Mouse (Mus musculus) right cerebral cortex, adult 18-20 months (tissue): ENCODE results near the gene L3mbtl4.

Experiments used
- DNase-seq: peaks from one replicate; pipeline ENCODE4 v3.0.0; 2022; ENCODE audit warnings: mixed read lengths

L3mbtl4 gene

DNA sequence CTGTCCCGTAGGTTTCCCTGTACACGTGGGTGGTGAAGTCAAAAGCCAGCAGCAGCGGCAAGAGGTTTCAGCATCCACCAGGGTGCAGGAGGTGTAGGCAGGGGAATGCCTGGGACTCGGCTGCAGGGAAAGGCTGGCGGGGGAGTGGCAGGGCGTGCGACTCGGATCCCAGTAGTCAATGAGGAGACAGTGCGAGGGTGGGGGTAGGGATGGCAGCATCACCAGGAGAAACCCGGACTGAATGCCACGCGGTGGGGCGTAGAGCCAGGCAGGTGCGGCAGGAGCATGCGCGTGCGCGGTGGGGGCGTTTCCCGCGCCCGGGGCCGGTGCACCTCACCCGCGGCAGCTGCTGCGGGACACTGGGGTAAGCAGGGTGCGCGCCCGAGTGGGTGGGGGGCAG is at the start of gene L3mbtl4:
L3mbtl4 (plus strand) TSS at position 271 of the 400 bp plus-strand sequence.
- peak; percentile 47 for DNase-seq

DNA sequence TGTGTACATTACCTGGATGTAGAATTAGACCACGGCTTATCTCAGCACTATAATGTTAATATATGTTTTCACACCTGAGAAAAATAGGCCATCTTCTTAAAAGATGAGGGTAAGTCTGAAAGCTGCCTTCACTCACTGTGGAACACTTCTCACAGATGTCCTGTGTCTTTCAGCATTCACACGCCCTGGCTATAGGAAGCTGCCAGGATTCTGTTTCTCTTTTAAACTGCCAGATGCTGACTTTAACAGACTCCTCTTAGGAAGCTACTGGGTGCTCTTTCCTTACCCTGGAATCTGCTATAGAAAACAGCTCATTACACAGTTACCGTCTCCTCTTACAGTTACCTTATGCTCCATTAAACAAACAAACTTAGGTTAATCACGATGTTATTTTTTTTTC is 43.1 kb upstream of the L3mbtl4 start:
- peak; percentile 19 for DNase-seq

DNA sequence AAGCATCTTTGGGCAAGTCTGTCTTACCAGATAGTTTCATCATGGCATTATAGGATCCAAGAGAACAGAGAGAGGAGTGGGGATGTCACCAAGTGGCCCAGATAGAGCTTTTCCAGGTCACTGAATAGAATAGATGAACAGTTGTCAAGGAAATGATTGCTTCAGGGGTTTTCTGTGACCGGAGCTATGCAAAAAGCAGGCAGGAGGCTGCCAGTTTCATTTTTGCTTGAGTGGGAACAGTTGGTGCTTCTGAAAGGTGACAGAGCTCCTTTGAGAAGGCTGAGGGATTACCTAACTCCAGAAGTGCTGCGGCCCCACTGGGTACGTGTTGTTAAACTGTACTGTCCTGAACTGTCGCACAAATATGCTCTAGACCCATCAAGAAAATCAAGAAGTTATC is 38.2 kb upstream of the L3mbtl4 start:
- no peak for DNase-seq

DNA sequence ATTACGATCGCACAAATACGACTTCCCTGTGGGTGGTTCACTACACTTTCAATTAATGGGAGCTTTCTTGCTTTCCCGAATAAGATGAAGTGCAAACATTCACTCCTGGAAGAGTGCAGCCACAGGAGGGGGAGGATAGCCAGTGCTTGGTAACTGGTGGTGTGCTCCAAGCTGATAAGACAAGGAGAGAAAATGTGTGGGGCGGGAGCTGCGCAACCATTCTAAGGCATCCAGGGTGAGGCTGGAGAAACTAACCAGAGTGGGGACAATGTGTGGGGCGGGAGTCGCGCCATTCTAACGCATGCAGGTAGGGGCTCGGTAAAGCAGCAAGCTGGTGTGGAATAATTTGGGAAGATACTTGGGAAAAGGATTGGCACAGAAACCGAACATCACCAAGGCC is 36.6 kb upstream of the L3mbtl4 start:
- DNase-seq, result no peak

DNA sequence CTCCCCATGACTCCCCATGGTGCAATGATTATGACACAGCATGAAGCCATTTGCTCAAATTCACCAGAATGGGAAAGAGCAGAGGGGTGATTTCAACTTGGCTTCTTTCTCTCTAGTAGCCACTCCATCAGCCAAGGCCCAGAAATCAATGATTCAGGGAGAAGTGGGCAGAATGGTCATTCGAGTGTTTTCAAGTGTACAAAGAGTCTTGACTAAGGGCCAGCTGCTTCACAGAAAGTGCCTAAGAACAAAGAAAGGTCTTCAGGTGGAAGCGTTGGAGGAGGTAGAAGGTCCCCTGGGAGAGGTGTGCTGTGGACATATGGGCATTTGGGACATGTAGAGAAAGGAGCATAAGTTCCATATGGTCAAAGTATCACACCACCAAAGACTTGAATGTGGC is 33.4 kb upstream of the L3mbtl4 start:
- no peak for DNase-seq

DNA sequence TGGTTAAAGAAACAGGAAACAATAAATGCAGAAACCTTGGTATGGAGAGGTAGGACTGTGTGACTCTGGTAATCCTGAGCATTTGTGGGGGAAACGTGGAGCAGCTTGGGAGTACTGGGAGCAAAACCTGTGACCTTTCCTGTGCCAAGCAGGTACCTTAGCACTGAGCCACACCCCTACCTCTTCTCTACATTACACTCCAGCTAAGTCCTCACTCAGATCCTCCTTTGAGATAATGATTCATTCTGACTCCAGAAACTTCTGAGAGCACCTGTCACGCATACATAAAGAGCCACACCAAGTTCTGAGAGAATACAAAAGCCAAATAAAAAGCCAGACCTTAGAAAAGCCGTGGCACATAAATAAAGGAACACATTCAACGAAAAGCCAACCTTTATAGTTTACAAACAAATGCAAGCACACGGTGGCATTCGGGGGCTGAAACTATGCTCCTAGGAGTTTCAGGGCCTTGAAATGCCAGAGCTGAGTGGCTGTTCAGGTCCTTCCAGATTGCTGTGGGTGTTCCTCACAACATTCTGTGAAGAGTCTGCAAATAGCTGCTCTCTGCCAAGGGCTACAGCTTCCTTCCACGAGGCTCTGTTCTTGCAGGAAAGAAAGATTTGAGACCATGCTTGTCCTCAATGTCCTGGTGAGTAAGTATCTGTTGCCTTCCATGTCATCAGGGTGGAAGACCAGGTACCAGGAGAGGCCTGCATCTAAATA is 8.6 kb upstream of the L3mbtl4 start:
- peak; percentile 42 for DNase-seq

DNA sequence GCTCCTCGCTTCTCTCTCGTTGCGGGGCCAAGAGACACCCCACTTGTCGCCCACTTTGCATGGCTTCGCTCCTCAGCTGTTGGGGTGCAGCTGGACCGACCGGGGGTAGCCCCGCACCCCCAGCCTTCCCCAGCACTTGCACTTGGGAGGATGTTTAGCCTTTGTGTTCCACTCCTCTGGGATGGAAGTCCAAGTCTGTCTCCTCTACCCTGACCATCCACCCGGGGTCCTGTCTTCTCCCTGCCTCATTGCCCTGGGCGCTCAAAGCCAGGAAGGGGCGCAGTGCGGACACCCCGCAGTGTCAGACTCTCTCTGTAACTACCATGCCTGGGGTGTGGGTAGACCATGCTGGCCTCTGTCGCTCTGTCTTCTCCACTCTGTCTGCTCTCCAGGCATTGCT is 357 bp downstream of the L3mbtl4 start:
- no peak for DNase-seq

DNA sequence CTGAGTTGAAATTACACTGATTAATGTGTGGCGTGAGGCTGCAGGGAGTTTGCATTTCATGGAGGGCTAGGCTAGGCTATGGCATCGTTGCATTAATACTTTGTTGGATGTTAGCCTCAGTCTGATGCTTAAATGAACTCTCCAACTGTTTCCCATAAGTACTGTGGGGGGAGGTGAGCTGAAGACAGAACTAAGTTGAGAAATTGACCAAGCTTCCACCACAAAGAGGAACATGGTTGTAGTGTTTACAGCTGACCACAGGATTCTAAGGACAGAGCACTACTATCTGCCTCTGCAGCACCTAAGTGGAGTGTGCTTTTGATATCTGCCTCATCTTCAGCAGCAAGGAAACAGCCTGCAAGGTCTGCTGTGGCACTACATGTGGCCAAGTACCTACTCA is 1.5 kb downstream of the L3mbtl4 start:
- no peak for DNase-seq

DNA sequence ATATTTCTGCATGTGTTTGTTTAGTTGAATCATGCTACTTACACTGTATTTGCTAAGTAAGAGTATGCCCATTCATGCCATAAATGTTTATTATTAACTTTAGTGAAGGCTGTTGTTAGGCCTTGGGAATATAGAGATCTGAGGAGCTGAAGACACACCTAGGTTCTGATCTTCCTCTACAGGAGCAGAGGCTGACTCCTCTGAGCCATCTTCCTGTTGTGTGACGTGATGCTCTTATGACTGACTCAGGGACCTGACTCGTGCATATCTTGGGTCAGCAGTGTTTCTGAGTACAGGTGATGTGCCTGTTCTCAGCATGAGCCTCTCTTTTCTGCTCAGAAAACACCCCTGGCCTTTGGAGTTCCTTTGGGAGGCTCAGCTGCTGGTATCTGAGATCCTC is 7.3 kb downstream of the L3mbtl4 start:
- DNase-seq, result no peak

DNA sequence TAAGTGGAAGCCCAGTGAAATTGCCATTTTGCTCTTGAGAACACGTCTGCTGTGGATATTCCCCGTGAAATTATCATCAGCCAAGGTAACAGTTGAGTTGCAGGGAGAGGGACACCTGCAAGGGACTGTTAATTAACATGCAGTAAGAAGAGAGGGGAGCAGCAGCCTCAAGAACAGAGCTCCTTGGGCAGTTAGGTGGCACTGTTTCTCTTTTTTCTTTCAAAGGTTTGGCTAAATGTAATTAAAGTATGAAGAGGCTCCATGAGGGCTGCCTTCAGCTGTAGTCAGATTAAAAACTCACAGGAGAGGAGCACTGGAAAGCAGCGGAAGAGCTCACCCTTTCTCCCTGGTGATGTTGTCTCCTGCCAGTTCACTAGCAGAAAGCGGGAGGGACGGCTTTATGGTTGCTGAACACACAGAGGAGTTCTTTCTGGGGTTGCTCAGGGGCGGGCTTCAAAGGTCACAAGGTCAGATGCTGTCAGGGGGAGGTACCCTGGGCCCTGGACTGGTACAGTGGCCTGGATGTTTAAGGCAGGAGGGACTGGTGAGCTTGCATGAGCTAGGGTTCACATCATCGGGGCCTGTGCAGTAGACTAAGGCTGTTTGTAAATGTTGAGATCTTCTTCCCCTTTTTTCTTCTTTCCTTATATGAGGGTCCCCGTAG is 11.7 kb downstream of the L3mbtl4 start:
- no peak for DNase-seq

DNA sequence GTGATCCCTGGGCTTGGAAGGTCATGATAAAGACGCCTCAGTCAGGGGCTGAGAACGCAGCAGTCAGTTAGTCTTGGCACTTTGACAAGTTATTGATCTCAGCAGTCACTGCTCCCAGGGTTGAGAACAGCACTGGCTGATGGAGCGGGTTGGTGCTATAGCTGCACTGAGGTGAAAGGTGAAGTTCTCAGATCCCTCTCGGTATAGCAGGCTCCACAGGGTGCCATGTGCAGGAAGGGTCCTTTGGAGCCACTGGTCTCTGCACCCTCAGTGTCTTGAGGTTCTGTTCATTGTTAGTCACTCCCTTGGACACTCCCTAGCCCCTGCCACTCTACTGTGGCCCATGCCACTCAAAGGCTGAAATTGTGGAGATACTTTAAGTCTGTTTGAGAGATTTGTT is 14.5 kb downstream of the L3mbtl4 start:
- no peak for DNase-seq

DNA sequence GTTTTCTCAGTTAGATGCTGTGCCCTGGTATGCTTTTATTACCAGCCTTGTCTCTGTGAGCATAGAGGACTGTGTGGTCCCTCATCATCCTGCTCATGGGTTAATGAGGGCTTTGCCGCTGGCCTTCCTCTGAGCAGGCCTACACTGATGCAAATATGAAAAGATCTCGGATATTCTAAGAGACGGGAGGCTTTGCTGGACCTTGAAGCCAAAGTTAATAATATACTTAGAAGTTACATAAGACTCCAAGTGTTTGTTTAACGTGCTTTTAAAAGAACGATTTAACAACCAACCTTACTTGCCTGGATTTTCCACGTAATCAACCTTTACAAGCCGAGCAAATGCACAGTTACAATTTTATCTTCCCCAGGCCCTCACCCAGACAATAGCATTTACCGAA is 15.1 kb downstream of the L3mbtl4 start:
- DNase-seq, result no peak

DNA sequence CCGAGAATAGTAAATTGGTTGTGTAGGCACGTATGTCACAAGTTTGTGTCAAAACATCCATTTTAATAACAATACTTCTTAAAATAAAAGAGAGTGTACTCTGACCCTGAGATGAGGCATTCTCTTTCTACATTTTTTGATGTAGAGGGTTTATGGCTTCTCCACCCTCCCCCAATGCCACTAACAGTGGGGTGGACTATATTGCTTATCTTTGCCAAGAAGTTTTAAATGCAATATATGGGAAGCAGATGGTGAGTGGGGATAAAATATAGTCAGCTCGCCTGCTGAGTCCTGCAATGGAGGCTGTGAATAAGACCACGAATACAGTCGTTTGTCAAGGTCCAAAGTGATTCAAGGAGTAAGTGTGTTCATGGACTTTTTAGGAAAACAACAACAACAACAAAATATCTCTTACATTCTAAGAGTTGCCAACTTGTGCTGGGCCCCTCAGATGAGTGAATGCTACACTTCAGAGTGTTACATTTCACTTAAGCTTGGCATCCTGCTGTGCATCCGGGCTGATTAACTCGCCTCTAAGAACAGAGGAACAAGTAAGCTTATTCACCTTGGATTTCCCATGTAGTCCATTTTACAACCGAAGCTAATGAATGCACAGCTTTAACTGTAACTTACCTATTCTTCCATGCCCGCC is 18.2 kb downstream of the L3mbtl4 start:
- no peak for DNase-seq

DNA sequence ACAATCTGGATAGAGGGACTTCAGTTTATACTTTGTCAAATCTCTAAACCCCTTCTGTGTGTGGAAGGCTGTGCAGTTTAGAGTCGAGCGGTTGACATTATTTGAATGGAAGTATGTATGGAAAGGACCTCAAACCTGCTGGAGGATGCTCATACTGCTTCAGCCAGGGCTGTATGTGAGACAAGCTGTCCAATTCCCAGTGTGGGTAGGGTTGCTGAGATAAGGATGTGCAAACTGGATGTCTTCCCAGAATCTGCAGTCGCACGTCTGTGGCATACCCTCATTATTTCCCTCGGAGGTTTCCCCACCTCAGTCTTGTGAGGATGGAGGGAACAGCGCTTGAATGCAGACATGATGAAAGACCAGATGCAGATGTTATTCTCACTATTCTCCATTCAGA is 34.8 kb downstream of the L3mbtl4 start:
- no peak for DNase-seq

DNA sequence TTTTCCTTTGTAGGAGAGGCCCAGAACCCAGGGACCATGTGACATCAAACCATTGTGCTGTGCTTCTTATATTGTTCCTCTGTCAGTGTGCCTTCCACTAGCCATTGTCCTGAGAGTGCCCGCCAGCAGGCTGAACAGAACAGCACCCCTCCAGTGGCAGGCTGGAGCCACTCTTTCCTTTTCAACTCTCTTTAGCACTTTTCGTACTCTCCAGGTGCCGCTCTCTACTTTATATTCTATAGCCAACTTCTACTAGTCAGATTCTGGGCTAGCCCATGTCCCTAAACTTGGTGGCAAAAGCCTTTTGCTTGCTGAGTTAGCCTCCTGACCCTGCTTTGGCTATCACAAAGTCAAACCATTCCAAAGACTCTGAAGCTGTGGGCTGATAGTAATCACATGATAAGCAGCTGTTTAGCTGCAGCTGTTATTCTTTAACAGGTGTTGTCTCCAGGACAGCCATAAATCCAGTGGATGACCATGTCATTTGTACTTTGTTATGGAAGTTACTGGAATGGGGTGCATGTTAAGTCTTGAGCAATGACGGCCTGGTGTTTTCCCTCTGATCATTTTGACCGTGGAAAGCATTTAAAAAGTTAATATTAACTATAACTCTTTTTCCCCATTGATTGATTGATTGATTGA is 38.8 kb downstream of the L3mbtl4 start:
- no peak for DNase-seq

DNA sequence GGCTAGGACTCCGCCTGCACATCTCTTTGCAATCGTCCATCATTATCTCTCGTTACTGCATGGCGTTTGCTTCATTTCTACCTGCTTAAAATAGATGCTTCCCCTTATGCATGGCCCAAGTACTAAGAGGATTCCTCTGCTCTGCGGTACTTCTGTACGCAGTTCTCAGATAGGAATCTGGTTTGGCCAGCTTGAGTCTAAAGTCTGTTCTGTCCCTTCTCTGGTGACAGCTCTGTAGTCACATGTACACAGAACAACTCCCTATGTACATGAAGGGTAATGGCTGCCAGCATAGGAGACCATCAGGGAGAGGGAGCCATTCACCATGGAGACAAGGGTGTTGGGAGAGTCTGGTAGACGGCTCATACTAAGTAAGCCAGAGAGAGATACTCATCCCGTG is 47.3 kb downstream of the L3mbtl4 start:
- no peak for DNase-seq

DNA sequence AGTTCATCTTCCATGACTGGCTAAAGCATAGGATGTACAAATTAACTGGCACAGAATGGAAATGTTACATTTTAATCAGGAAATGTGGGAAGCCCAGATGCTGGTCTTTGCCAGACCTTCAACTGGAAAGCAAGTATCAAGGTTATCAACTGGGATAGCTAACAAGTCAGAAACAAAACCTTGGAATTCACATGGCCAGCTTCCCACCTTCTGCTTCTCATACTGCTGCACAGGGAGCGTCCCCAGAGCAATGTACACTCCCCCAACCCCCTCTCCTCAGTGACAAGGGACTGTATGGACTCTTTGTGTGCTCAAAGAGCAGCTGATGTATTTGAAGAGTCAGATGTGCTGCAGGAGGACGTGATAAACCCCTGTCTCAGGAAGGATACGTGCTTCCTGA is 49.0 kb downstream of the L3mbtl4 start:
- no peak for DNase-seq

DNA sequence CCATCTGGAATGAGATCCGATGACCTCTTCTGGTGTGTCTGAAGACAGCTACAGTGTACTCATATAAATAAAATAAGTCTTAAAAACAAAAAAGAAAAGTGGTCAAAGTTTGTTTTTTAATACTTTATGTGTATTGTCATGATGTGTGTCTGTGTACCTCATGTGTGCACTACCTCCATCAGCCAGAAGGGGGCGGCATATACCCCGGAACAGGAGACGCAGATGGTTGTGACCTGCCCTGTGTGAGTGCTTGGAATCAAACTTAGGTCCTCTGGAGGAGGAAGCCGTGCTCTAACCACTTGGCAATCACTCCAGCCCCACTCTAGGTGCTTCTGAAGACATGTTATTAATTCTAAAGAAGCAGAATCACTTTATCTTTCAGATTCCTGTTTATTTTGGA is 58.6 kb downstream of the L3mbtl4 start:
- DNase-seq, result no peak

DNA sequence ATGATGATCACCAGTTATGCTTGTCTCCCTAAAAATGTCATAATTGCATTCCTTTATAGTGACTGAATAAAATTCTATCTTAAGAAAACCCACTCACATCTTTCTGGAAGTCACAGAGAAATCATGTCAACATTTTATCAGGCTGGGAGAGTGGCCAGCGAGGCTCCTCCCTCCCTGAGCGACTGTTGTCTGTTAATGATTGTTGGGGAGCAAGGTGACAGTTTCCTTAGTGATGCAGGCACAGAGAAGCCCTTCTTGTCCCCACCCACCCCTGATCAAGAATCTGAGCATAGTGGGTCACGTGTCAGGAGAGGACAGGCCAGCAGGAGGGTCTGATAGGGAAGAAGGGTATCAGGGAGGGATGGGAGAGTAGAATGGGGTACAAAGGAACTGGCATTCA is 59.8 kb downstream of the L3mbtl4 start:
- DNase-seq, result no peak

DNA sequence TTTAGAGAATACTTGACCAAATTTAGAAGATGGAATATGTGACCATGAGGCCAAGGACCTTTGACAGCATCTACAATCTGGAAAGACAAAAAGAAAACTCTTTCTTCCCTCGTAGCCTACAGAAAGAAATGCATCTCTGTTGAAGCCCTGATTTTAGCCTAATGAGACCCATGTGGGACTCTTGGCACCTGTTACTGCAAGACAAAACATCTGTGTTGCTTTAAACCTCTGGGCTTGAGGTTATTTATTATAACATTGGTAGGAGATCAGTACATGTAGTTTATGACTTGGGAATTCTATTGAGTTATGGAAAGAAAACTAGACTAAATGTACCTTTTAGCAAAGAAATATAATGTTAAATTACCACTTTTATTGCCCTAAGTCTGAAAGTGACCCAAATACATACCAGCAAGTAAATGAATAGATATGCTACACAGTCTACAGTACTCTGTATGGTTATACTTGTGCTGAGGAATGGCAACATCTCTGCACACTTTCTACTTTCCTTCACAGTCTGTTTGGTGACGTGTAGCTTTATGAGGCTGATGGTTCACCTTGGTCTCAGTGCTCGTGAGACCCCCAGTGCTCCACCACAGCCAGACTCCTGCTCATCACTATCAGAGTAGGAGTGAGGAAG is 65.4 kb downstream of the L3mbtl4 start:
- DNase-seq, result no peak

DNA sequence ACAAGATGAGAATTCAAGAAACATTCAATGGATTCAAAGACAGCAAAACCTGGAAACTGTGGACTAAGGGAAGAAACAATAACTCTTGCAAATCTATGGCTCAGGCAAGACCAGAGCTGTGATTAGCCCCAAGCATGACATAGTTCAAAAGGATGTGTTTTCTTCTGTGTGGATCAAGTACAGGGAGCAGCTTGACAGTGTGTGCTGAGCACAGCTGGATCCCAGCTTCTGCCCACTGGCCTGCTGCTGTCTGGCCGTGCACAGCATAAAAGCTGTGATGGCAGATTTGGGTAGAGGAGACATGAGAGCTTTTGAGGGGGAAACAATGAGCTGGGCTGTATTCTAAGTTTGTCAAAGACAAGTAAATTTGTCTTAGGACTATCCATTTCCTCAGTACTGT is 84.1 kb downstream of the L3mbtl4 start:
- DNase-seq, result no peak

DNA sequence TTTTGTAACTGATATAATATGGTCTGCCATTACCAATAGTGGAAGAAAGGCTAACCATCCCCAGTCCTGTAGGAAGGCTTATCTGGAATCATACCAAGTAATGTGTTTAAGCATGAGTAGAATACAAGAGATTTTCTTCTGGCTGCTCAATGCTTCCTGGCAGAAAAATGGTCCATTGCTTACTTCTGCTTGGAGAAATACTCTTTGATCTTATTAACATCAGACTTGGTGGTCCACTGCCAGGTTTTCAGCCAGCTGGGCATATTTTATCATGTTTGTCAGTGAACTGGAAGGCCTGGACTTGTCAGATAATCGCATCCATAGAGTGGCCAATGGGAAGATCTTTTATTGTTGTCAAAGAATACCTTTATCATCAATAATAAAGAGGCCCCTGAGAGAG is 97.5 kb downstream of the L3mbtl4 start:
- no peak for DNase-seq

DNA sequence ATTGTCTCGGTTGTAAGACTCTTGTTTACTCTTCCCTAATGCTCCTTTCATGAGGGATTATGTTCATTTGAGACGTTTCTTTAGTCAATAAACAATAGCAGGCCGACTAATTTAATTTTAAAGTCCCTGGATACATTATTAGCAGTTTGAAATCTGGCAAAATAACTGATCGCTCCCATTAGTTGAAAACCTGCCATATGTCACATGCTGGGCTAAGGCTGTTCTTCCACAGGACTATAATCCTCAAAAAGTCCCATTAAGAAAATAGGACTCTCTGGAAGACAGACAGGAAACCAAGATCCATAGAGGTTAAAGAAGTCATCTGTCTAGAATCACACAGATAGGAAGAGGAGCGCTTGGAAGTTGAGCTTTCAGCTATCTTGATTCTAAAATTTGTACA is 114.9 kb downstream of the L3mbtl4 start:
- DNase-seq, result no peak
